ENCODE assay signal across 8 mouse cellular contexts in the genomic region with DNA sequence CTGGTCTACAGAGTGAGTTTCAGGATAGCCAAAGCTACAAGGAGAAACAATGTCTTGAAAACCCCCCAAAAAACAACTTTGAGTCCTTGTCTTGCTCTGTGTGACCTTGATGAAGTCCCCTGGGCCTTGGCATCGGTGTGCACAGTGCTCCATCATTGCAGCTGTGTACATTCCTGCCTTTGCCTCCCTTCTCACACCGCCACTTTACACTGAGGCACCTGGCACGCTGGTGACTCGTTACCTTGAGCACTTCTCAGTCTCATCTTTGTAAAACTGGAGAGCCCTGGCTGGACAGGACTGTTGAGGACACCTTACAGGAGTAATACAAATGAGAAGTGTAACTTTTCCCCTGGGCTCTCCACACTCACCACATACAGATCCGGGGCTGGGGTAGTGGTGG. TPM values are rescaled to one million over a fixed set of nuclear protein-coding genes. Genes with fewer than 3 reads are reported as not detected.
DNase-seq lines count a peak whose midpoint lies in the region; ATAC-seq and TF ChIP-seq lines count a peak whose summit lies in the region.

No protein-coding gene starts in this region.

- peak; percentile 90 for DNase-seq in heart, adult 11 months
- no peak for DNase-seq in heart, adult 18-20 months
- no peak for DNase-seq in spleen, postnatal 14 days (ENCODE audit: low spot score in 2 of 2)
- no peak for DNase-seq in cerebellum, postnatal 4 days (ENCODE audit: low spot score in 2 of 2)
- no peak for DNase-seq in right cerebral cortex, postnatal 10 days (ENCODE audit: low spot score in 2 of 2)

- 60% methylated on average over 5 of the region's 5 CpGs for WGBS in heart, embryonic 16.5 days
- WGBS in liver, embryonic 15.5 days (ENCODE audit: insufficient replicate concordance) = 66% methylated on average over 5 of the region's 5 CpGs

- peak overlapping the region; percentile 96 for H3K4me2 ChIP-seq in heart, embryonic 16.5 days (ENCODE audit: low read depth, low read length)
- peak overlapping the region; percentile 98 for H3K4me2 ChIP-seq in liver, embryonic 15.5 days

- TF ChIP-seq CTCF in E14TG2a.4 (conservative IDR thresholded peaks at IDR 0.05; ENCODE audit: low read length) = no peak

- peaks cover 64% of the 10 kb centered on the region for H3K4me1 ChIP-seq in E14TG2a.4 (replicated peaks; ENCODE audit: low read depth, low read length)
- H3K4me1 ChIP-seq in heart, embryonic 16.5 days (ENCODE audit: control insufficient read depth, insufficient read depth, low read length) = peaks cover 21% of the 10 kb centered on the region
- peaks cover 51% of the 10 kb centered on the region for H3K4me1 ChIP-seq in liver, embryonic 15.5 days (replicated peaks)

- no peak for ATAC-seq in heart, embryonic 16.5 days (replicated peaks; ENCODE audit: extremely low read depth, insufficient read depth, low FRiP score)
- no peak for ATAC-seq in liver, embryonic 15.5 days (ENCODE audit: insufficient read depth)

- H3K27ac ChIP-seq in heart, embryonic 16.5 days (ENCODE audit: low read length) = peak overlapping the region; percentile 82; the same call in 1 of the 2 replicates
- H3K27ac ChIP-seq in liver, embryonic 15.5 days (replicated peaks) = peak overlapping the region; percentile 85

- H3K9ac ChIP-seq in heart, embryonic 16.5 days (ENCODE audit: low read length) = peak overlapping the region; percentile 75
- H3K9ac ChIP-seq in liver, embryonic 15.5 days = peak overlapping the region; percentile 56

- no peaks in the 10 kb centered on the region for H3K9me3 ChIP-seq in E14TG2a.4 (ENCODE audit: low read length)
- no peaks in the 10 kb centered on the region for H3K9me3 ChIP-seq in heart, embryonic 16.5 days (replicated peaks; ENCODE audit: control insufficient read depth, low read length)
- H3K9me3 ChIP-seq in liver, embryonic 15.5 days (replicated peaks) = no peaks in the 10 kb centered on the region

- peaks cover 62% of the 10 kb centered on the region for H3K36me3 ChIP-seq in E14TG2a.4 (ENCODE audit: insufficient read depth, low read length)
- peaks cover 35% of the 10 kb centered on the region for H3K36me3 ChIP-seq in heart, embryonic 16.5 days (ENCODE audit: control insufficient read depth, insufficient read depth)
- peaks cover 55% of the 10 kb centered on the region for H3K36me3 ChIP-seq in liver, embryonic 15.5 days (replicated peaks)

- peak overlapping the region; percentile 99 for H3K4me3 ChIP-seq in E14TG2a.4 (replicated peaks; ENCODE audit: low read length)
- H3K4me3 ChIP-seq in heart, embryonic 16.5 days (ENCODE audit: low read length) = peak overlapping the region; percentile 79
- H3K4me3 ChIP-seq in liver, embryonic 15.5 days (replicated peaks) = peak overlapping the region; percentile 89

- no peaks in the 10 kb centered on the region for H3K27me3 ChIP-seq in E14TG2a.4 (ENCODE audit: insufficient read depth, low read length)
- no peaks in the 10 kb centered on the region for H3K27me3 ChIP-seq in heart, embryonic 16.5 days (ENCODE audit: control insufficient read depth, insufficient read depth, low read length)
- no peaks in the 10 kb centered on the region for H3K27me3 ChIP-seq in liver, embryonic 15.5 days

RNA-seq across cellular contexts. Expression of gene Ccdc189, which starts 1.2 kb away (rescaled TPM):
- total RNA-seq in heart, adult 18-20 months (2021) = 10 to 100 TPM; 12.6 to 15.4 TPM
- polyA plus RNA-seq in heart, embryonic 16.5 days (2015; fragmentation: Nextera tagmentation; extraction: Ambion mirVana) = 14.0 and 15.8 TPM in 2 replicates
- polyA plus RNA-seq in liver, embryonic 15.5 days (2015; fragmentation: Nextera tagmentation; extraction: Ambion mirVana) = 6.4 and 8.3 TPM in 2 replicates

RNA-seq across cellular contexts. Expression of gene Rnf40, which starts 1.4 kb away (rescaled TPM):
- 10 to 100 TPM; 41.0 to 42.8 TPM for total RNA-seq in heart, adult 18-20 months (2021)
- polyA plus RNA-seq in heart, embryonic 16.5 days (2015; fragmentation: Nextera tagmentation; extraction: Ambion mirVana) = 31.1 and 33.9 TPM in 2 replicates
- polyA plus RNA-seq in liver, embryonic 15.5 days (2015; fragmentation: Nextera tagmentation; extraction: Ambion mirVana) = 18.3 and 19.5 TPM in 2 replicates

RNA-seq across cellular contexts. Expression of gene Phkg2, which starts 14.1 kb away (rescaled TPM):
- total RNA-seq in heart, adult 18-20 months (2021) = 10 to 100 TPM; 14.9 to 16.4 TPM
- polyA plus RNA-seq in heart, embryonic 16.5 days (2015; fragmentation: Nextera tagmentation; extraction: Ambion mirVana) = 33.2 and 36.6 TPM in 2 replicates
- polyA plus RNA-seq in liver, embryonic 15.5 days (2015; fragmentation: Nextera tagmentation; extraction: Ambion mirVana) = 20.0 and 24.6 TPM in 2 replicates

RNA-seq across cellular contexts. Expression of gene Tmem265, which starts 26.0 kb away (rescaled TPM):
- total RNA-seq in heart, adult 18-20 months (2021) = not detected
- polyA plus RNA-seq in heart, embryonic 16.5 days (2015; fragmentation: Nextera tagmentation; extraction: Ambion mirVana) = 3.8 and 3.9 TPM in 2 replicates
- polyA plus RNA-seq in liver, embryonic 15.5 days (2015; fragmentation: Nextera tagmentation; extraction: Ambion mirVana) = 2.6 and 2.7 TPM in 2 replicates

RNA-seq across cellular contexts. Expression of gene Zfp629, which starts 28.4 kb away (rescaled TPM):
- 10 to 100 TPM; 16.5 TPM for total RNA-seq in heart, adult 18-20 months (2021)
- 9.6 and 11.2 TPM in 2 replicates for polyA plus RNA-seq in heart, embryonic 16.5 days (2015; fragmentation: Nextera tagmentation; extraction: Ambion mirVana)
- polyA plus RNA-seq in liver, embryonic 15.5 days (2015; fragmentation: Nextera tagmentation; extraction: Ambion mirVana) = 1.2 and 1.6 TPM in 2 replicates
